Mouse (Mus musculus) C2C12 (cell line): Measurements from ENCODE around the gene Akt3. TPM values are rescaled to one million over a fixed set of nuclear protein-coding genes. Genes with fewer than 3 reads are reported as not detected.

Experiments used
- H3K27me3 ChIP-seq: one replicate; pipeline ENCODE4 v1.6.1; 2011; ENCODE audit not compliant: control insufficient read depth, insufficient read depth, insufficient read length
- H3K36me3 ChIP-seq: one replicate; pipeline ENCODE4 v1.6.1; 2011; ENCODE audit not compliant: control insufficient read depth, insufficient read depth
- H3K4me3 ChIP-seq: one replicate; pipeline ENCODE4 v1.5.1; 2011; ENCODE audit warnings: mild to moderate bottlenecking, control low read depth; ENCODE audit not compliant: poor library complexity, insufficient read depth, severe bottlenecking
- H3K79me2 ChIP-seq: one replicate; pipeline ENCODE4 v1.6.1; 2011; ENCODE audit not compliant: control insufficient read depth, insufficient read depth
- H3K79me3 ChIP-seq: one replicate; pipeline ENCODE4 v1.6.1; 2011; ENCODE audit warnings: low read depth, control low read depth
- H3ac ChIP-seq: one replicate; pipeline ENCODE3; 2011; ENCODE audit warnings: low read depth; ENCODE audit not compliant: control insufficient read depth, insufficient read length
- CEBPB ChIP-seq: IDR thresholded peaks from one replicate; pipeline ENCODE4 v1.6.1; 2011; ENCODE audit warnings: low read depth, mild to moderate bottlenecking, control low read depth, moderate library complexity
- CTCF ChIP-seq: IDR thresholded peaks from one replicate; pipeline ENCODE4 v1.5.1; 2011; ENCODE audit not compliant: control insufficient read depth, insufficient read depth, insufficient read length
- FOSL1 ChIP-seq: IDR thresholded peaks from one replicate; pipeline ENCODE4 v1.8.0; 2011; ENCODE audit warnings: mild to moderate bottlenecking, low read length; ENCODE audit not compliant: poor library complexity, insufficient read depth, severe bottlenecking
- MAX ChIP-seq: IDR thresholded peaks from one replicate; pipeline ENCODE4 v1.6.1; 2011; ENCODE audit warnings: mild to moderate bottlenecking, control low read depth
- MYOD1 ChIP-seq: IDR thresholded peaks from one replicate; pipeline ENCODE4 v1.6.1; 2011; ENCODE audit warnings: low read depth; ENCODE audit not compliant: control insufficient read depth, insufficient read length
- MYOG ChIP-seq: IDR thresholded peaks from one replicate; pipeline ENCODE4 v1.6.1; 2011; ENCODE audit not compliant: control insufficient read depth, insufficient read length; ENCODE audit errors: extremely low read depth
- USF1 ChIP-seq: IDR thresholded peaks from one replicate; pipeline ENCODE4 v1.6.1; 2011; ENCODE audit warnings: low read depth, mild to moderate bottlenecking, control low read depth, moderate library complexity
- polyA plus RNA-seq: library from polyadenylated mRNA; unstranded; fragments of >200 nt; fragmentation: generic; extraction: Trizol; gene quantifications from one replicate; pipeline ENCODE4 v1.2.1, GENCODE M21; 2012; ENCODE audit warnings: missing spikeins

The Akt3 gene
- polyA plus RNA-seq, 1 experiment: 8.6 TPM

- H3K36me3 ChIP-seq: peaks cover 9% of the 10 kb centered on the region
- no peaks in the 10 kb centered on the region for H3K79me3 ChIP-seq
- no peaks in the 10 kb centered on the region for H3K79me2 ChIP-seq
- H3K4me3 ChIP-seq: no peak overlapping the region
- H3K27me3 ChIP-seq: no peaks in the 10 kb centered on the region
- TF ChIP-seq MAX: no peak
- no peak for TF ChIP-seq CEBPB
- TF ChIP-seq CTCF: no peak
- no peak for TF ChIP-seq MYOD1
- no peak overlapping the region for H3ac ChIP-seq
These were observed 255.1 kb downstream of the Akt3 start for GRCm38 (mm10) chr1:177002951-177003350.

GRCm38 (mm10) chr1:176999011-176999410, 259.0 kb downstream of the Akt3 start:
- TF ChIP-seq FOSL1 (no peak), USF1 (no peak), CTCF (no peak), MYOD1 (no peak), MAX (no peak), MYOG (no peak), CEBPB (no peak)
- H3K79me2 ChIP-seq: no peaks in the 10 kb centered on the region
- H3K36me3 ChIP-seq: no peaks in the 10 kb centered on the region
- H3ac ChIP-seq: no peak overlapping the region
- no peaks in the 10 kb centered on the region for H3K27me3 ChIP-seq
- no peaks in the 10 kb centered on the region for H3K79me3 ChIP-seq
- no peak overlapping the region for H3K4me3 ChIP-seq

- no peaks in the 10 kb centered on the region for H3K36me3 ChIP-seq
- no peaks in the 10 kb centered on the region for H3K27me3 ChIP-seq
- H3K79me3 ChIP-seq: no peaks in the 10 kb centered on the region
- H3K4me3 ChIP-seq: no peak overlapping the region
- H3K79me2 ChIP-seq: no peaks in the 10 kb centered on the region
- TF ChIP-seq MYOD1: no peak
- no peak for TF ChIP-seq FOSL1
- no peak for TF ChIP-seq CEBPB
- TF ChIP-seq MYOG: no peak
- TF ChIP-seq MAX: no peak
- no peak for TF ChIP-seq CTCF
- no peak for TF ChIP-seq USF1
- H3ac ChIP-seq: no peak overlapping the region
These were observed 260.0 kb downstream of the Akt3 start for GRCm38 (mm10) chr1:176997711-176998689.

GRCm38 (mm10) chr1:176997254-176997653, 260.7 kb downstream of the Akt3 start:
- Histone ChIP-seq H3K4me3 (no peak overlapping the region), H3K27me3 (no peaks in the 10 kb centered on the region), H3K79me2 (no peaks in the 10 kb centered on the region), H3ac (no peak overlapping the region), H3K36me3 (no peaks in the 10 kb centered on the region), H3K79me3 (no peaks in the 10 kb centered on the region)
- TF ChIP-seq FOSL1 (no peak), MAX (no peak), CTCF (no peak), MYOD1 (no peak), CEBPB (no peak), USF1 (no peak), MYOG (no peak)

GRCm38 (mm10) chr1:176996630-176997201, 261.3 kb downstream of the Akt3 start:
- TF ChIP-seq MAX: no peak
- H3ac ChIP-seq: no peak overlapping the region

GRCm38 (mm10) chr1:176996166-176996565, 261.8 kb downstream of the Akt3 start:
- Histone ChIP-seq H3K36me3 (no peaks in the 10 kb centered on the region), H3ac (no peak overlapping the region), H3K79me2 (no peaks in the 10 kb centered on the region), H3K79me3 (no peaks in the 10 kb centered on the region), H3K27me3 (no peaks in the 10 kb centered on the region), H3K4me3 (no peak overlapping the region)
- no peak for TF ChIP-seq FOSL1
- no peak for TF ChIP-seq MAX
- TF ChIP-seq MYOD1: no peak
- no peak for TF ChIP-seq MYOG
- no peak for TF ChIP-seq CTCF
- TF ChIP-seq USF1: no peak
- no peak for TF ChIP-seq CEBPB

More at GRCm38 (mm10) chr1:176996630-176997201, 261.3 kb downstream of the Akt3 start:
- Histone ChIP-seq H3K27me3 (no peaks in the 10 kb centered on the region), H3K36me3 (no peaks in the 10 kb centered on the region), H3K79me3 (no peaks in the 10 kb centered on the region), H3K4me3 (no peak overlapping the region), H3K79me2 (no peaks in the 10 kb centered on the region)
